Mouse (Mus musculus) forebrain, embryonic 13.5 days (tissue): Measurements from ENCODE around the gene Srsf7. TPM values are rescaled to one million over a fixed set of nuclear protein-coding genes. Genes with fewer than 3 reads are reported as not detected.

Experiments used
- ATAC-seq: fragments of 200-750 bp; cut with Nextera tagmentation; 2 replicates; pipeline ENCODE4 v1.8.0; 2017
- H3K27ac ChIP-seq: fragments of 300-500 bp; sonication (generic); 2 replicates; pipeline ENCODE4 v1.5.1; 2015; ENCODE audit warnings: inconsistent platforms, mild to moderate bottlenecking, moderate library complexity
- H3K27me3 ChIP-seq: fragments of 300-500 bp; sonication (generic); 2 replicates; pipeline ENCODE4 v1.6.1; 2015; ENCODE audit warnings: mild to moderate bottlenecking, inconsistent platforms
- H3K36me3 ChIP-seq: fragments of 300-500 bp; sonication (generic); 2 replicates; pipeline ENCODE4 v1.6.1; 2015; ENCODE audit warnings: mild to moderate bottlenecking, inconsistent platforms; ENCODE audit not compliant: poor library complexity, severe bottlenecking
- H3K4me1 ChIP-seq: fragments of 300-500 bp; sonication (generic); 2 replicates; pipeline ENCODE4 v1.6.1; 2015; ENCODE audit warnings: inconsistent platforms
- H3K4me2 ChIP-seq: fragments of 300-500 bp; sonication (generic); 2 replicates; pipeline ENCODE4 v1.6.1; 2015; ENCODE audit warnings: inconsistent platforms, mild to moderate bottlenecking, moderate library complexity
- H3K4me3 ChIP-seq: fragments of 300-500 bp; sonication (generic); 2 replicates; pipeline ENCODE4 v1.5.1; 2015; ENCODE audit warnings: mild to moderate bottlenecking, inconsistent platforms
- H3K9ac ChIP-seq: fragments of 300-500 bp; sonication (generic); 2 replicates; pipeline ENCODE4 v1.6.1; 2015; ENCODE audit warnings: mild to moderate bottlenecking, inconsistent platforms
- H3K9me3 ChIP-seq: fragments of 300-500 bp; sonication (generic); replicated peaks from 2 replicates; pipeline ENCODE4 v1.6.1; 2016; ENCODE audit warnings: inconsistent platforms
- WGBS: fragments of 180-500 bp; shearing (Covaris S2); methylation state at CpG from one replicate; pipeline ENCODE4 v1.1.7; 2015; 5-methylcytosine and 5-hydroxymethylcytosine counted together
- polyA plus RNA-seq: library from polyadenylated mRNA; unstranded; fragments of >200 nt; fragmentation: Nextera tagmentation; extraction: Ambion mirVana; gene quantifications from 2 replicates; pipeline ENCODE4 v1.2.1, GENCODE M21; 2015

Gene Srsf7
- polyA plus RNA-seq: 747 and 755 TPM in 2 replicates

DNA sequence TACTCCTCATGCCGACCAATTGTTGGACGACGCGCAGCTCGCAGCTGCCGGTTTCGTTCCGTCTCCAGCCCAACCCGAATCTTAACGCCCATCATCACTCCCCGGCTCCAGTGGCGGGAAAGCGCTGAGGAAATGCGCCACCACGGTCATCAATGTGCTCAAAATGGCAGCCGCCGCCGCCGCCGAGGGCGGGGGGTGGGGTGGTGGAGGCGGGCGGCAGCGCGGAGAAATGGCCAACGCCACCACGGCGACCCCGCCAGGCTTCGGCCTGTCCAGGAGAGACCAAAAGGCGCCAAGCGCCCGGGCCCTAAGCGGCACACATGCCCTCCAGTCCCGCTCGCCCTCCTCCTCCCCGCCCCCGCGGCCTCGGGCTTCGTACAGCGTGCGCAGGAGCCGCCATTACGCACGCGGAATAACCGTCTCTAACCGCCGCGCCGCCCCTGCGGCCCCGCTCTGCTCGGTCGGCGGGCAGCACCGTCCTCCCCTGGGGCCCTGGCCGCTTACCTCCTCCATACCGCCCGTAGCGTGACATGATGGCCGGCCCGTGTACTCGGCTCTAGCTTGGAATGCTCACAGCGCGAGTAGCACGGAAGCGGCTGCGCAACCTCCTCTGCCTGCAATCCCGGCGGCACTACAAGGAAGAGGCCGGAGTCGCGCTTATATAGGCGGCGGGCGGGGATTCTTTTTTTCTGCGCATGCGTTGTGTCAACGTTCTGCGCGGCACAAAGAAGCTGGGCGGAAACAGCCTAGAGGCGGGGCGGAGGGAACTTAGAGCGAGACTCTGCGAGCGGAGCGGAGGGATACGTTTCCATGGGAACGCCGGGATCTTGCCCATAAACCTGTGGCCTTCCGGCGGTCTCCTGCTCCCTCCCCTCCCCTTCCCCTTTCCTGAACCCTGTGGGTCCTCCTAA, at the start of gene Srsf7, which contains the start of gene Ttc39d:
TSS of gene Srsf7 (minus strand) at position 637 of the 911 bp plus-strand sequence.
TSS of gene Ttc39d (plus strand) at position 790 of the 911 bp plus-strand sequence.
- no peaks in the 10 kb centered on the region for H3K27me3 ChIP-seq

DNA sequence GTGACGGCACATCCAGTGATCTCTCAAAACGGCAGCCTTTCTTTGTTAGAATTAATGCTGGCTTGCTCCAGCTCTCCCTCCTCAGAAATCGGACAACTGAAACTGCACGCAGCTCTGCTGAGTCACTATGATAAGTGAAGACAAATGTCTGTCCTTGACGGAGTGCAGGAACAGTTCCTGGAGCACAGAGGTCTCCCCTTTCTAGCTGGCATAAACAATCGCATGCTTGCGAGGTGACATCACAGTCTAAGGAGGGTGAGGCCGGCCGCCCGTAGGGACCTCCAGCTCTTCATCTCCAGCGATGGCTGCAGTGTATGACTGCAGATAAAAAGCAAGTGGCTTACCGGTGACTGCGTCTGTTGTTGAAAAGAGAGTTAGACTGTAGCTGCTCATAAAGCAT, 48.1 kb upstream of the Srsf7 start:
- 54% methylated on average over 13 of the region's 13 CpGs for WGBS
- peak; percentile 38; the same call in 1 of the 2 replicates for ATAC-seq
- Histone ChIP-seq H3K4me3 (no peak overlapping the region), H3K4me1 (no peaks in the 10 kb centered on the region), H3K27ac (no peak overlapping the region), H3K4me2 (no peak overlapping the region), H3K9ac (no peak overlapping the region), H3K9me3 (no peaks in the 10 kb centered on the region), H3K27me3 (no peaks in the 10 kb centered on the region), H3K36me3 (peaks cover 97% of the 10 kb centered on the region)

More for the DNA sequence above, at the start of gene Srsf7, which contains the start of gene Ttc39d:
- Histone ChIP-seq H3K4me2 (peak within 1 kb of the TSS; percentile 88), H3K27ac (peak within 1 kb of the TSS; percentile 99), H3K36me3 (peaks cover 32% of the 10 kb centered on the region), H3K4me3 (peak within 1 kb of the TSS; percentile 90), H3K9me3 (no peaks in the 10 kb centered on the region), H3K4me1 (peaks cover 25% of the 10 kb centered on the region), H3K9ac (peak within 1 kb of the TSS; percentile 99)
- under 1% methylated on average over 92 of the region's 95 CpGs for WGBS
- peak; percentile 94 for ATAC-seq

- H3K4me2 ChIP-seq: no peak overlapping the region
- WGBS: 95% methylated on average over 5 of the region's 5 CpGs
- no peaks in the 10 kb centered on the region for H3K27me3 ChIP-seq
- no peak for ATAC-seq
- H3K4me1 ChIP-seq: no peaks in the 10 kb centered on the region
- H3K36me3 ChIP-seq: peaks cover 97% of the 10 kb centered on the region
- H3K9ac ChIP-seq: no peak overlapping the region
- no peak overlapping the region for H3K27ac ChIP-seq
- H3K9me3 ChIP-seq: no peaks in the 10 kb centered on the region
- H3K4me3 ChIP-seq: no peak overlapping the region
Measured at GRCm38 (mm10) chr17:80254421-80254820, 47.3 kb upstream of the Srsf7 start.

- Histone ChIP-seq H3K9ac (no peak overlapping the region), H3K36me3 (peaks cover 97% of the 10 kb centered on the region), H3K9me3 (no peaks in the 10 kb centered on the region), H3K27ac (no peak overlapping the region), H3K4me1 (no peaks in the 10 kb centered on the region), H3K27me3 (no peaks in the 10 kb centered on the region), H3K4me2 (no peak overlapping the region), H3K4me3 (no peak overlapping the region)
- no peak for ATAC-seq
- 85% methylated on average over 13 of the region's 13 CpGs for WGBS
Measured at GRCm38 (mm10) chr17:80252757-80253525, 45.8 kb upstream of the Srsf7 start.

DNA sequence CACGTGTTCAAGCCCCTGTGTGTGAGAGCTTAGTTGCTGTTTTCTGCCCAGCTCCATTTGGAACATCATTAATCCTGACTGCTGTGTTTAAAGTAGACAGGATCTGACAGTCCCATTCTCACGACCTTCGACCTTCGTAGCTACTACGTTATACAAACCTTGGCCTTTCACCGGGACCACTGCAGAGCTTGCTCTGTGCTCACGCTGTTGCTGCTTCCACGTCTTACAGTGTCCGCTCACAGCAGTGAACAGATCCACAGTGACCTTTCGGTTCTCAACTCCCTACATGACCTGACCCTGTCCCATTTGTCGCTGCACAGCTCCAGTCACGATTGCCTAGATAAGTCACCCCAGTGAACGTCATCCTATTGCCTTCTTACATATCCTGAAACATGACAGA, 36.0 kb upstream of the Srsf7 start:
- Histone ChIP-seq H3K9ac (no peak overlapping the region), H3K4me1 (no peaks in the 10 kb centered on the region), H3K27ac (no peak overlapping the region), H3K4me2 (no peak overlapping the region), H3K36me3 (peaks cover 96% of the 10 kb centered on the region), H3K9me3 (no peaks in the 10 kb centered on the region), H3K27me3 (no peaks in the 10 kb centered on the region), H3K4me3 (no peak overlapping the region)
- WGBS: 88% methylated on average over 13 of the region's 13 CpGs
- no peak for ATAC-seq

GRCm38 (mm10) chr17:80241594-80241993, 34.5 kb upstream of the Srsf7 start:
- Histone ChIP-seq H3K9me3 (no peaks in the 10 kb centered on the region), H3K27ac (no peak overlapping the region), H3K4me3 (no peak overlapping the region), H3K27me3 (no peaks in the 10 kb centered on the region), H3K4me2 (no peak overlapping the region), H3K36me3 (peaks cover 90% of the 10 kb centered on the region), H3K4me1 (no peaks in the 10 kb centered on the region), H3K9ac (no peak overlapping the region)
- no peak for ATAC-seq
- 90% methylated on average over 9 of the region's 9 CpGs for WGBS

GRCm38 (mm10) chr17:80237475-80237874, 30.4 kb upstream of the Srsf7 start:
- ATAC-seq: no peak
- H3K9ac ChIP-seq: no peak overlapping the region
- H3K4me3 ChIP-seq: no peak overlapping the region
- H3K4me2 ChIP-seq: no peak overlapping the region
- no peaks in the 10 kb centered on the region for H3K9me3 ChIP-seq
- H3K27ac ChIP-seq: no peak overlapping the region
- peaks cover 52% of the 10 kb centered on the region for H3K36me3 ChIP-seq
- no peaks in the 10 kb centered on the region for H3K4me1 ChIP-seq
- no peaks in the 10 kb centered on the region for H3K27me3 ChIP-seq
- WGBS: 90% methylated on average over 5 of the region's 5 CpGs

DNA sequence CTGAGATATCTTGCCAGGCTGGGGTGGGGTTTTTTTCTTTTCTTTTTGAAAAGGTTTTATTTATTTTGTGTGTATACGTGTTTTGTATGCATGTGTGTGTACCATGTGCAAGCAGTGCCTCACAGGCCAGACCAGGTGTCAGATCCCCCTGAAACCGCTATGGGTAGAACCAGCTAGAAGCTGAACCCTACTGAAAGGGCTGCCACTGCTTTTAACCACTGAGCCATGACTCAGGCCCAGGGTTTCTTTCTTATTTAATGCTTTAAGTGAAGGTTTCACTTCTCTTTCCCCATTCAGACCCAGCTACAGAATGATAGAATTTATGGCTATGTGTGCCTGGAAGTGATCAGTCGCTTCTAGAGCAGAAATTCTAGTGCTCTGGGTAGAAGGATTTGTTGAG, 29.7 kb upstream of the Srsf7 start:
- Histone ChIP-seq H3K9me3 (no peaks in the 10 kb centered on the region), H3K4me3 (no peak overlapping the region), H3K27ac (no peak overlapping the region), H3K4me2 (no peak overlapping the region), H3K27me3 (no peaks in the 10 kb centered on the region), H3K36me3 (peaks cover 45% of the 10 kb centered on the region), H3K9ac (no peak overlapping the region), H3K4me1 (no peaks in the 10 kb centered on the region)
- 97% methylated on average over 3 of the region's 3 CpGs for WGBS
- ATAC-seq: no peak

- no peak for ATAC-seq
- H3K27ac ChIP-seq: no peak overlapping the region
- H3K4me1 ChIP-seq: no peaks in the 10 kb centered on the region
- 90% methylated on average over 3 of the region's 3 CpGs for WGBS
- no peak overlapping the region for H3K4me2 ChIP-seq
- H3K36me3 ChIP-seq: peaks cover 37% of the 10 kb centered on the region
- H3K9me3 ChIP-seq: no peaks in the 10 kb centered on the region
- H3K27me3 ChIP-seq: no peaks in the 10 kb centered on the region
- no peak overlapping the region for H3K4me3 ChIP-seq
- no peak overlapping the region for H3K9ac ChIP-seq
Measured at GRCm38 (mm10) chr17:80235477-80235876, 28.4 kb upstream of the Srsf7 start.

DNA sequence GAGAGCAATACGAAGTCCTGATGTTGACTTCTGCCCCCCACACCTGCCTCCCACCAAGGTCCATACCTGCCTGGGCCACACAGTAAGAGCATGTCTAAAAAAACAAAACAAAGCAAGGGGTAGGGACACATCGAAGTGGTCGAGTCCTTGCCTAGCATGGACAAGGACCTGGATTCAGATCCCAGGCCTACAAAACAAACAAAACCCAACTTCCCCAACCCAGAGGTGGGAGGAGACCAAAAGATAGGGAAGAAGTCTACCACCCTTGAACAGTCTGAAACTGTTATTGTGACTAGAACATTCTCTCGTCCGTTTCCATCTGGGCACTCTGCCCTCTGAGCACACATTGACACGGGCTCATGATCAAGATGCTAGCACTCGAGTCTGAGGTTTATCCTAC, 27.3 kb upstream of the Srsf7 start:
- no peaks in the 10 kb centered on the region for H3K4me1 ChIP-seq
- no peak overlapping the region for H3K4me3 ChIP-seq
- H3K9ac ChIP-seq: no peak overlapping the region
- WGBS: 93% methylated on average over 7 of the region's 7 CpGs
- ATAC-seq: no peak
- no peaks in the 10 kb centered on the region for H3K27me3 ChIP-seq
- no peak overlapping the region for H3K4me2 ChIP-seq
- no peak overlapping the region for H3K27ac ChIP-seq
- no peaks in the 10 kb centered on the region for H3K9me3 ChIP-seq
- H3K36me3 ChIP-seq: peaks cover 27% of the 10 kb centered on the region

DNA sequence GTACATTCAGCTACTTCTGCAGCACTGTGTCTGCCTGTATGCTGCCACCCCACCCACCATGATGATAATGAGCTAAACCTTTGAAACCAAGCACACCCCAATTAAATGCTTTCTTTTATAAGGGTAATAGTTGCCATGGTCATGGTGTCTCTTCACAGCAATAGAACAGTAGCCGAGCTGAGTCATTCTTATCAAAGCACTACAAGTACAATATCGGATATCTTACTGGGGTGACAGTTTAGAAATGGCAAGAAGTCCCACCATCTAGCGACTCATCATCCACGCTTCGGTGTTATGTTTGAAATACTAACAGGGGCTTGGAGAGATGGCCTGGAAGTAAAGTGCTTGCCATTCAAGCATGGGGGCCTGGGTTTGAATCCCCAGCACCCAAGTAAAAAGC, 26.7 kb upstream of the Srsf7 start:
- H3K36me3 ChIP-seq: peaks cover 27% of the 10 kb centered on the region
- H3K27ac ChIP-seq: no peak overlapping the region
- no peaks in the 10 kb centered on the region for H3K4me1 ChIP-seq
- H3K27me3 ChIP-seq: no peaks in the 10 kb centered on the region
- H3K9me3 ChIP-seq: no peaks in the 10 kb centered on the region
- H3K4me2 ChIP-seq: no peak overlapping the region
- no peak overlapping the region for H3K9ac ChIP-seq
- H3K4me3 ChIP-seq: no peak overlapping the region
- no peak for ATAC-seq
- WGBS: 90% methylated on average over 5 of the region's 5 CpGs

DNA sequence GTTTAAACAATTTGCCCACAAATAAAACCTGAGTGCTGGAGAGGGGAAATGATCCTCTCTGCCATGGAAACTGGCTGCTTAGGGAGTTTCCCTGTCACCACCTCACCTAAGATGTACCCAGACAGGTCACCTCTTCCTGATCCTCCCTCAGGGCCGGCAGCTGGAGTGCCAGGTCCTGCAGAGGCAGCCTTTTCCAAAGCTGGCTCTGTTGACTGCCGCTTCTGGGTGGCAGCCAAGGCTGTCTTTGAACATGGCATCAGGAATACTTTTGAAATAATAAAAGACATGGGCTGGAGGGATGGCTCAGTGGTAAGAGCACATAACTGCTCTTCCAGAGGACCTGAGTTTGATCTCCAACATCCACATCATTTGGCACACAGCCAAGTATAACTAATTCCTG, 22.3 kb upstream of the Srsf7 start:
- Histone ChIP-seq H3K36me3 (peaks cover 22% of the 10 kb centered on the region; the same call in 1 of the 2 replicates), H3K27ac (no peak overlapping the region), H3K4me2 (no peak overlapping the region), H3K9ac (no peak overlapping the region), H3K4me3 (no peak overlapping the region), H3K27me3 (no peaks in the 10 kb centered on the region), H3K4me1 (peaks cover 5% of the 10 kb centered on the region), H3K9me3 (no peaks in the 10 kb centered on the region)
- no peak for ATAC-seq
- WGBS: 80% methylated on average over 2 of the region's 2 CpGs
